Mouse (Mus musculus): ENCODE data around the gene Spag7.
A peak's percentile ranks its signal among the peaks of the same experiment; 100 is the strongest.

Gene Spag7

DNA sequence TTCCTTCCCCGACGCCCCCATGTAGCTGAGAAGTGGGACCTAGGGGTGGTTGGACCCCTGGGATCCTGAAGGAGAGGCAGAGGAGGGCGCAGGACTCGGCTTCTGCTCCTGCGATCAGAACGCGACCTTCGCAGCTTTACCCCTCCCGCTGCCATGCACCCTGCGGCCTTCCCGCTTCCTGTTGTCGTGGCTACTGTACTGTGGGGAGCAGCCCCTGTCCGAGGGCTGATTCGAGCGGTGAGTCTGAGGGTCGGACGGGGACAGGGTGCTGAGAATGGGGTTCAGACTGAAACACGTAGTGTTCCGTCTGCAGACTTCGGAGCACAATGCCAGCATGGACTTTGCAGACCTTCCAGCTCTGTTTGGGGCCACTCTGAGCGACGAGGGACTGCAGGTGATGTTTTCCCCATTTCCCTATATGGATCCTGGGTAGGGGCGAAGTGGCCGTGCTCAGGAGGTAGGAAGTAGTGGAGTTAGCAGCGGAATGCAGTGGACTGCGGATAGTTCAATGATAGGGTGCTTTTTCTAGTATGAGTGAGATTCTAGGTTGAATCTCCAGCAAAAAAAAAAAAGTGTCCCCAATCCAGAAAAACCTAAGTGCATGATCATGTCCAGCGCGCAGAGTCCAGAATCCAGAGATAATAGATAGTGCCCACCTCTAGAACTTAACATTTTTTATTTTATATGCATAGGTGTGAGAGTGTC lies 21.3 kb downstream of the Spag7 start:
- Histone ChIP-seq H3K9me3 (ENCODE audit: low read length) (peaks cover 41% of the 10 kb centered on the region), H3K4me1 (replicated peaks; ENCODE audit: low read depth, low read length) (peaks cover 69% of the 10 kb centered on the region), H3K4me3 (replicated peaks; ENCODE audit: low read length) (peak overlapping the region; percentile 98), H3K36me3 (ENCODE audit: insufficient read depth, low read length) (peaks cover 79% of the 10 kb centered on the region), H3K27me3 (ENCODE audit: insufficient read depth, low read length) (no peaks in the 10 kb centered on the region)
- TF ChIP-seq CTCF (conservative IDR thresholded peaks at IDR 0.05; ENCODE audit: low read length): no peak
- TF ChIP-seq POU5F1 (IDR thresholded peaks at IDR 0.05; ENCODE audit: borderline replicate concordance, low read length): no peak
- no peak for TF ChIP-seq NANOG (IDR thresholded peaks at IDR 0.05; ENCODE audit: borderline replicate concordance, low read length)

DNA sequence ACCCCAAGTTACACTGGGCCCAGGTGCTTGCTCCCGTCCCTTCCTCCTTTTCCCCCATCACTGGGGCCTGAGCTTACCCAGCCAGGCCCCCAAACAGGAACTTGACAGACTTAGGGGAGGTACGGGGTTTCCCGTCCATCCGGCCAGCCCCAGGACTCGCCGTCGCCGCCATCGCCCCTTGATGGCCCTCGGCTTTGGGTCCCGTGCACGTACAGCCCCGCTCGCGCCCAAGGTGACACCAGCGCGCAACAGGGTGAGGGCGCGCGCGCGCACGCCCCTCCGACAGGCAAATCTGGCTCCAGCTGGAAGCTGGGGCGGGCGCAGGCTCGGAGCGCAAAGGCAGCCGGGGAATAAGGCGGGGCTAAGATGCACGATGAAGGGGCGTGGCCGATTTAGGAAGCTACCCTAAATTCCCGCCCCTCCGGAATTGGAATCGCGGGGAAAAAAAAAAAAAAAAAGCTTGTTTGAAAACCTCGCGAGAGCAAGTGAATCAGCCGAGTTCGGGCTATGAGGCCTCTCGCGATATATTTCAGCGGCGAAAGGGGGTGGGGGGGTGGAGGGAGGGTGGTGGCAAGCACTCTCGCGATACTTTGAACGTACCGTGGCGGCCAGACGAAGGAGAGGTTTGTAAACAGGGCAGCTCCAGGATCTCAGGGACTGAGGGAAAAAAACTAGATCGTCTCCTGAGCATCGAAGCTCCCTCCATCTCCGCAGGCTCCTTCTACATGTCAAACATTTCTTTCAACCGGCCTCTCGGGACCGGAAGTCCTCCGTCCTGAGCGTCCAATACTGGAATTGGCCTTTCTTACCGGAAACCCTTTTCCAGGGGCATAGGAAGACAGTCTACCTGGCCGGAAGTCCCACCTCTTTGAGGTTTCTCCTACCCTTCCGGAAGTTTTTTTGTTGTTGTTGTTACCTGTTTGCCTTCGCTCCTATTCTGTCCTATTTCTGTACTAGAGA lies 22.2 kb downstream of the Spag7 start, which contains the start of the genes Rnf167 and Slc25a11:
Gene Rnf167, plus strand, starts transcription at position 545 of the 960 bp plus-strand sequence.
Gene Slc25a11, minus strand, starts transcription at position 789 of the 960 bp plus-strand sequence.
- Histone ChIP-seq H3K36me3 (ENCODE audit: insufficient read depth, low read length) (peaks cover 75% of the 10 kb centered on the region), H3K27me3 (ENCODE audit: insufficient read depth, low read length) (no peaks in the 10 kb centered on the region), H3K9me3 (ENCODE audit: low read length) (peaks cover 32% of the 10 kb centered on the region), H3K4me1 (replicated peaks; ENCODE audit: low read depth, low read length) (peaks cover 60% of the 10 kb centered on the region), H3K4me3 (replicated peaks; ENCODE audit: low read length) (peak within 1 kb of the TSS; percentile 98)
- TF ChIP-seq NANOG (IDR thresholded peaks at IDR 0.05; ENCODE audit: borderline replicate concordance, low read length) (no peak), CTCF (conservative IDR thresholded peaks at IDR 0.05; ENCODE audit: low read length) (no peak), POU5F1 (IDR thresholded peaks at IDR 0.05; ENCODE audit: borderline replicate concordance, low read length) (no peak)

DNA sequence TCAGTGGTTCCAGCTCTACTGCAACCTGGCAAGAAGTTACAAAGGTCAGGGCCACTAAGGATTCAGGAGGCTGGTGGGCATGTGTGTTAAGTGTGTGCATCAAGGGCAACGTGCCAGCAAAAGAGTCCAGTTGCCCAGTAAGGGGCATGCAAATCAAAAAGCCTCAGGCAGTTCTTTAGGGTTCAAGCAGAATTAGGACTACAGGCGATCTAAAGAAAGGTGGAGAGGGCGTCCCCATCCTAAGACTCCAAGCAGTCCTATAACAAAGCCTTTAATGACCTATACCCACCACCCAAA lies 23.0 kb downstream of the Spag7 start:
- TF ChIP-seq POU5F1 (IDR thresholded peaks at IDR 0.05; ENCODE audit: borderline replicate concordance, low read length) (no peak), CTCF (conservative IDR thresholded peaks at IDR 0.05; ENCODE audit: low read length) (no peak), NANOG (IDR thresholded peaks at IDR 0.05; ENCODE audit: borderline replicate concordance, low read length) (no peak)
- Histone ChIP-seq H3K36me3 (ENCODE audit: insufficient read depth, low read length) (peaks cover 67% of the 10 kb centered on the region), H3K9me3 (ENCODE audit: low read length) (peaks cover 24% of the 10 kb centered on the region), H3K27me3 (ENCODE audit: insufficient read depth, low read length) (no peaks in the 10 kb centered on the region), H3K4me1 (replicated peaks; ENCODE audit: low read depth, low read length) (peaks cover 54% of the 10 kb centered on the region), H3K4me3 (replicated peaks; ENCODE audit: low read length) (peak overlapping the region; percentile 92)

DNA sequence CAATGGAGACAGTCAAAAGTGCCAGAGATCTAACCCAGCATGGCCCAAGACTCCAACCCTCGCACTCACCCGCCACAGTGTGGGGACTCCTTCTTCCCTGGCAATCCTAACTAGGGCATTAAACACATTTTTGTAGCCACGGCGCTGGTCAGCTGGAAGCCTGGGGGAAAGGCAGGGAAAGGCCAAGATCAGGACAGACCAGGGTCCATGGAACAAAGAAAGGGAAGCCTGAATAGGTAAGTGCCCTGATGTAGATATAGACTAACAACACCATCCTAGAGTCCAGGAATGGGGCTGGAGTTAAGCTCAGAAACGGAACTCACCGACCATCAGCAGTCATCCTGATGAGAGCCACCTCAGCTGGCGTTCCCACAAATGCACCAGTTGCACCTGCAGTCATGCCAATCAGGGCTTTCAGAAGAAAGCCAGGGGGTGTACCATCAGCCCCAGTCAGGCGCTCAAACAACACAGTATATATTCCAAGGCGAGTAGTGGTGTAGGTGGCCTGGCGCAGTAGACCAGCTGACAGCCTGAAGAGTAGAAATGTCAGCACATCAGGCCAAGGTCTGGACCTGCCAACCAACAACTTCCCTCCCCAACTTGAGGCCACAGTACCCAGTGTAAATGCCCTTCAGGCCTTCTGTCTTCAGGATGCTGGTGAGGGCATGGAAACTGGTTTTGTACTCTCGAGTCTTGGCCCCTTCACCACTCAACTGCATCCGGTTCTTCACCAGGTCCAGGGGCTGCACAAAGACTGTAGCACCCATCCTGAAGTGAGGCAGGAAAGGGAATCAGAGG lies 23.6 kb downstream of the Spag7 start:
- H3K27me3 ChIP-seq (ENCODE audit: insufficient read depth, low read length): no peaks in the 10 kb centered on the region
- TF ChIP-seq POU5F1 (IDR thresholded peaks at IDR 0.05; ENCODE audit: borderline replicate concordance, low read length): no peak
- TF ChIP-seq NANOG (IDR thresholded peaks at IDR 0.05; ENCODE audit: borderline replicate concordance, low read length): no peak
- TF ChIP-seq CTCF (conservative IDR thresholded peaks at IDR 0.05; ENCODE audit: low read length): no peak
- H3K36me3 ChIP-seq (ENCODE audit: insufficient read depth, low read length): peaks cover 61% of the 10 kb centered on the region
- H3K4me1 ChIP-seq (replicated peaks; ENCODE audit: low read depth, low read length): peaks cover 48% of the 10 kb centered on the region
- H3K9me3 ChIP-seq (ENCODE audit: low read length): peaks cover 19% of the 10 kb centered on the region
- peak overlapping the region; percentile 92 for H3K4me3 ChIP-seq (replicated peaks; ENCODE audit: low read length)

DNA sequence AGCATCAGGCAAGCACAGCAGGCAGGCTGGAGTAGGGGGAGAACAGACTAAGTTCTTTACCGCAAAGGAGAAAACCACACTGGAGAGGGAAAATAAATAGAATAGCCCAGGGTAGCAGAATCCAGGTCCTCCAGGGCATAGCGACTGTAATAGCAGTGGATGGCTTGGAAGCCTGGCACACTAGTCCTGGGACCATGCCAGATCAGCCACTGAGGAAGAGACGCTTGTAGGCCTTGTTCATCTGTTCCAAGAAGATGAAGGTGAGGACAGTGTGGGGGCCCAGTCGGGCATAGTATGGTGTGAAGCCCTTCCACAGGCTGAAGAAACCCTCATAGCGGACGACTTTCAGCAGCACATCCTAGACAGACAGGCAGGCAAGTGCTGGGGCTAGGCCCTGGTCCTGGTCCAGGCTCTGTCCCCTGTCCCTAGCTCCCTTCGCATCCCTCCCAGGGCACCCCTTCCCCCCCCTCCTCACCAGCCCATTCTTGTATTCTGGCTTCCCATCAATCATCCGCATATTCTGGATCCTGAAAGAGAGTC lies 24.6 kb downstream of the Spag7 start:
- no peaks in the 10 kb centered on the region for H3K27me3 ChIP-seq (ENCODE audit: insufficient read depth, low read length)
- peaks cover 8% of the 10 kb centered on the region for H3K9me3 ChIP-seq (ENCODE audit: low read length)
- peaks cover 41% of the 10 kb centered on the region for H3K4me1 ChIP-seq (replicated peaks; ENCODE audit: low read depth, low read length)
- no peak for TF ChIP-seq NANOG (IDR thresholded peaks at IDR 0.05; ENCODE audit: borderline replicate concordance, low read length)
- no peak for TF ChIP-seq POU5F1 (IDR thresholded peaks at IDR 0.05; ENCODE audit: borderline replicate concordance, low read length)
- no peak for TF ChIP-seq CTCF (conservative IDR thresholded peaks at IDR 0.05; ENCODE audit: low read length)
- H3K4me3 ChIP-seq (replicated peaks; ENCODE audit: low read length): no peak overlapping the region
- H3K36me3 ChIP-seq (ENCODE audit: insufficient read depth, low read length): peaks cover 51% of the 10 kb centered on the region

DNA sequence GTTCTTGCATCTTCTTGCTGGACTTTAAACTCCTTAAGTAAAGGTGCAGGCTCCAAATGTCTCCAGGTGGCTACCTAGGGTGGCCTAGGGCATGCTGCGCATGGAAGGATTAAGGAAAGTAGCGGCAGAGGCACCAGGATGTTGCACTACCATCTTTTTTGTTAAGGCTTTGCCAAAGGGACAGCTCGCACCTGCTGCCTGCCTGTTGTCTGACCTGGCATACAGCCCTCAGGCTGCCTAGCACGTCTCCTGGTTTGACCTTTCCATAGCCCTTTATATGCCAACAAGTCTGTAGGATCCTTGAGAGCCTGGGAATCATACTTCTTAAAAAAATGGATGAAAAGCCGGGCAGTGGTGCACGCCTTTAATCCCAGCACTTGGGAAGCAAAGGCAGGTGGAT lies 26.2 kb downstream of the Spag7 start:
- Histone ChIP-seq H3K4me1 (replicated peaks; ENCODE audit: low read depth, low read length) (peaks cover 25% of the 10 kb centered on the region), H3K4me3 (replicated peaks; ENCODE audit: low read length) (no peak overlapping the region), H3K27me3 (ENCODE audit: insufficient read depth, low read length) (0 out of 2 replicates have a peak, but pooled peaks cover 3% of the 10 kb centered on the region), H3K9me3 (ENCODE audit: low read length) (no peaks in the 10 kb centered on the region), H3K36me3 (ENCODE audit: insufficient read depth, low read length) (peaks cover 36% of the 10 kb centered on the region)
- no peak for TF ChIP-seq CTCF (conservative IDR thresholded peaks at IDR 0.05; ENCODE audit: low read length)
- TF ChIP-seq NANOG (IDR thresholded peaks at IDR 0.05; ENCODE audit: borderline replicate concordance, low read length): no peak
- TF ChIP-seq POU5F1 (IDR thresholded peaks at IDR 0.05; ENCODE audit: borderline replicate concordance, low read length): no peak

DNA sequence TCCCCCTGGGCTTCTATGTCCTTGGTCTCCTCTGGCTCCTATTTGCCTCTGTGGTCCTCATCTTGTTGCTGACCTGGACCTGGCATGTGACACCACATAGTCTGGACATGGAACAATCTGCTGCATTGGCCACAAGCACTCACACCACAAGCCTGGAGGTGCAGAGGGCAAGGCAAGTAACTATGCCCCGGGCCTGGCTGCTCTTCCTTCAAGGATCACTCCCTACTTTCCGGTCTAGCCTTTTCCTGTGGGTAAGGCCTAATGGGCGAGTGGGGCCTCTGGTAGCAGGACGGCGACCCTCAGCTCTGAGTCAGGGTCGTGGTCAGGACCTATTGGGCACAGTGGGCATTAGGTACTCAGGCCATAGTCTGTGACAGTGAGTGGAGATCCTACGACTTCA lies 28.0 kb downstream of the Spag7 start:
- peaks cover 36% of the 10 kb centered on the region for H3K36me3 ChIP-seq (ENCODE audit: insufficient read depth, low read length)
- no peak for TF ChIP-seq CTCF (conservative IDR thresholded peaks at IDR 0.05; ENCODE audit: low read length)
- H3K4me3 ChIP-seq (replicated peaks; ENCODE audit: low read length): no peak overlapping the region

More for the DNA sequence above, 28.0 kb downstream of the Spag7 start:
- 0 out of 2 replicates have a peak, but pooled peaks cover 3% of the 10 kb centered on the region for H3K27me3 ChIP-seq (ENCODE audit: insufficient read depth, low read length)
- peaks cover 19% of the 10 kb centered on the region for H3K4me1 ChIP-seq (replicated peaks; ENCODE audit: low read depth, low read length)
- H3K9me3 ChIP-seq (ENCODE audit: low read length): no peaks in the 10 kb centered on the region
